Mouse (Mus musculus): ENCODE results near the gene Gm10663.

The Gm10663 gene

GRCm38 (mm10) chr8:65074733-65075132 is at the start of gene Gm10663:
Gene Gm10663, plus strand, starts transcription at chr8:65075033.
- DNase-seq (ENCODE audit: low read depth in 2 of 2, low spot score in 2 of 2) = no peak

GRCm38 (mm10) chr8:65028959-65029686 is 45.7 kb upstream of the Gm10663 start:
- no peak for DNase-seq (ENCODE audit: low read depth in 2 of 2, low spot score in 2 of 2)

- DNase-seq (ENCODE audit: low read depth in 2 of 2, low spot score in 2 of 2) = no peak
These were observed 45.1 kb upstream of the Gm10663 start for GRCm38 (mm10) chr8:65029776-65030175.

GRCm38 (mm10) chr8:65030735-65031485 is 43.9 kb upstream of the Gm10663 start:
- DNase-seq (ENCODE audit: low read depth in 2 of 2, low spot score in 2 of 2) = no peak

GRCm38 (mm10) chr8:65032107-65032506 is 42.7 kb upstream of the Gm10663 start:
- DNase-seq (ENCODE audit: low read depth in 2 of 2, low spot score in 2 of 2) = no peak

GRCm38 (mm10) chr8:65033056-65033455 is 41.8 kb upstream of the Gm10663 start:
- no peak for DNase-seq (ENCODE audit: low read depth in 2 of 2, low spot score in 2 of 2)

GRCm38 (mm10) chr8:65034136-65034535 is 40.7 kb upstream of the Gm10663 start:
- DNase-seq (ENCODE audit: low read depth in 2 of 2, low spot score in 2 of 2) = no peak

GRCm38 (mm10) chr8:65037117-65037533 is 37.7 kb upstream of the Gm10663 start, which contains the start of gene Apela:
Gene Apela, minus strand, starts transcription at chr8:65037336.
- no peak for DNase-seq (ENCODE audit: low read depth in 2 of 2, low spot score in 2 of 2)

GRCm38 (mm10) chr8:65046565-65046964 is 28.3 kb upstream of the Gm10663 start:
- no peak for DNase-seq (ENCODE audit: low read depth in 2 of 2, low spot score in 2 of 2)

GRCm38 (mm10) chr8:65047193-65047592 is 27.6 kb upstream of the Gm10663 start:
- no peak for DNase-seq (ENCODE audit: low read depth in 2 of 2, low spot score in 2 of 2)

GRCm38 (mm10) chr8:65047801-65048200 is 27.0 kb upstream of the Gm10663 start:
- DNase-seq (ENCODE audit: low read depth in 2 of 2, low spot score in 2 of 2) = no peak

- DNase-seq (ENCODE audit: low read depth in 2 of 2, low spot score in 2 of 2) = no peak
These were observed 21.3 kb upstream of the Gm10663 start for GRCm38 (mm10) chr8:65053554-65053953.

GRCm38 (mm10) chr8:65053968-65054367 is 20.9 kb upstream of the Gm10663 start:
- DNase-seq (ENCODE audit: low read depth in 2 of 2, low spot score in 2 of 2) = no peak

GRCm38 (mm10) chr8:65056722-65057121 is 18.1 kb upstream of the Gm10663 start:
- no peak for DNase-seq (ENCODE audit: low read depth in 2 of 2, low spot score in 2 of 2)

- no peak for DNase-seq (ENCODE audit: low read depth in 2 of 2, low spot score in 2 of 2)
These were observed 12.6 kb upstream of the Gm10663 start for GRCm38 (mm10) chr8:65062195-65062594.

- no peak for DNase-seq (ENCODE audit: low read depth in 2 of 2, low spot score in 2 of 2)
These were observed 10.8 kb upstream of the Gm10663 start for GRCm38 (mm10) chr8:65064071-65064470.

- no peak for DNase-seq (ENCODE audit: low read depth in 2 of 2, low spot score in 2 of 2)
These were observed 9.2 kb upstream of the Gm10663 start for GRCm38 (mm10) chr8:65065622-65066021.

- no peak for DNase-seq (ENCODE audit: low read depth in 2 of 2, low spot score in 2 of 2)
These were observed 7.8 kb upstream of the Gm10663 start for GRCm38 (mm10) chr8:65067031-65067430.

- DNase-seq (ENCODE audit: low read depth in 2 of 2, low spot score in 2 of 2) = no peak
These were observed 7.0 kb upstream of the Gm10663 start for GRCm38 (mm10) chr8:65067694-65068472.

- DNase-seq (ENCODE audit: low read depth in 2 of 2, low spot score in 2 of 2) = no peak
These were observed 6.4 kb upstream of the Gm10663 start for GRCm38 (mm10) chr8:65068473-65068819.

- DNase-seq (ENCODE audit: low read depth in 2 of 2, low spot score in 2 of 2) = no peak
These were observed 3.8 kb upstream of the Gm10663 start for GRCm38 (mm10) chr8:65070996-65071395.

- no peak for DNase-seq (ENCODE audit: low read depth in 2 of 2, low spot score in 2 of 2)
These were observed 5.9 kb downstream of the Gm10663 start for GRCm38 (mm10) chr8:65080731-65081130.

Measured in CD8-positive naive resting alpha-beta T cell, adult 2 months (primary cell).